8 mouse cellular contexts compared by ENCODE assay signal in the genomic region with DNA sequence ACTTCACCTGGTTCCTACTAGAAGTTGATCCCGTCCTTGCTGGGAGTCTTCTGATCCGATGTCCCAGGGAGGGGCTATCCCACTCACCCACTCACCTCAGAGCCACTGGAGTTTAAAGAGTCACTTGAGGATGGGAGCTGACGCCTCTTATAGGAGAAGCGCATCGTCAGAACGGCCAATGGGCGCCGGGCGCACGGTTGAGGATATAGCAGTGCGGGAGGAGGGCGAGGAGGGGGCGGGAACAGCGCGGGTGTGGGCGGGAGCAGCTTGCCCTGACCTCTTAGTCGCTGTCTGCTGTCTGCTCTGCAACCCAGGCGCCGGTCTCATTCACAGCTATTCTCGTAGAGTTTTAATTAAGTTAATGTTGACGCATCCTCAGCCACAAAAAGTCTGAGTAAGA. TPM values are rescaled to one million over a fixed set of nuclear protein-coding genes. Genes with fewer than 3 reads are reported as not detected.
A peak's percentile ranks its signal among the peaks of the same experiment; 100 is the strongest.
DNase-seq lines count a peak whose midpoint lies in the region; ATAC-seq lines count a peak whose summit lies in the region.

No protein-coding gene starts in this region.

- H3K4me2 ChIP-seq in heart, embryonic 11.5 days, result peak overlapping the region; percentile 49

- no peak overlapping the region for H3K27ac ChIP-seq in heart, embryonic 11.5 days (ENCODE audit: low read depth, low read length)

- H3K9me3 ChIP-seq in heart, embryonic 11.5 days (replicated peaks; ENCODE audit: control insufficient read depth, low read length), result no peaks in the 10 kb centered on the region

- ATAC-seq in heart, embryonic 11.5 days (replicated peaks; ENCODE audit: insufficient number of reproducible peaks, low FRiP score, low TSS enrichment), result no peak
- ATAC-seq in hematopoietic stem cell, adult 5-6 weeks (replicated peaks in 1 of 2; ENCODE audit: insufficient read depth in 1 of 2, low FRiP score in 2 of 2, low TSS enrichment in 1 of 2, low read depth in 1 of 2, poor library complexity in 2 of 2, severe bottlenecking in 2 of 2), result peak; percentile 46 to 66; a peak in 3 of 4 replicates
- ATAC-seq in megakaryocyte progenitor cell, adult 5-6 weeks (replicated peaks; ENCODE audit: poor library complexity), result peak; percentile 60; the same call in 1 of the 2 replicates
- no peak for ATAC-seq in erythroblast, adult 5-6 weeks (replicated peaks; ENCODE audit: low FRiP score, poor library complexity, severe bottlenecking)
- no peak for ATAC-seq in erythroid progenitor cell, adult 5-6 weeks (replicated peaks; ENCODE audit: low FRiP score, poor library complexity, severe bottlenecking)

- H3K27me3 ChIP-seq in heart, embryonic 11.5 days (ENCODE audit: control insufficient read depth, insufficient read depth, low read length), result peaks cover 32% of the 10 kb centered on the region

- WGBS in heart, embryonic 11.5 days (ENCODE audit: insufficient replicate concordance), result 2% methylated on average over 21 of the region's 21 CpGs

- H3K4me1 ChIP-seq in heart, embryonic 11.5 days (ENCODE audit: control insufficient read depth, insufficient read depth, low read length), result peaks cover 2% of the 10 kb centered on the region; the same call in 1 of the 2 replicates

- DNase-seq in heart, adult 18-20 months, result no peak
- peak; percentile 60 for DNase-seq in Muller cell, postnatal 12 days (ENCODE audit: inconsistent ontology term)
- no peak for DNase-seq in right cerebral cortex, postnatal 10 days (ENCODE audit: low spot score in 2 of 2)

- no peaks in the 10 kb centered on the region for H3K36me3 ChIP-seq in heart, embryonic 11.5 days (ENCODE audit: control insufficient read depth, insufficient read depth, low read length)

- H3K9ac ChIP-seq in heart, embryonic 11.5 days (ENCODE audit: low read depth, low read length), result no peak overlapping the region

- H3K4me3 ChIP-seq in heart, embryonic 11.5 days (ENCODE audit: low read depth, low read length), result peak overlapping the region; percentile 21

RNA-seq across cellular contexts. Expression of a gene that starts 5.1 kb away (rescaled TPM):
- polyA plus RNA-seq in heart, embryonic 11.5 days (2014; fragmentation: Nextera tagmentation; extraction: Ambion mirVana), result not detected in 2 replicates
- not detected for total RNA-seq in heart, adult 18-20 months (2021)
- total RNA-seq in hematopoietic stem cell, adult 5-6 weeks (2017), result not detected in 2 replicates
- not detected in 2 replicates for total RNA-seq in megakaryocyte progenitor cell, adult 5-6 weeks (2015)
- total RNA-seq in megakaryocyte progenitor cell, adult 5-6 weeks (2017), result not detected in 2 replicates
- total RNA-seq in erythroblast, adult 5-6 weeks (2015; ENCODE audit: low replicate concordance), result not detected in 2 replicates
- total RNA-seq in erythroblast, adult 5-6 weeks (2017; ENCODE audit: low replicate concordance), result not detected in 2 replicates
- total RNA-seq in erythroid progenitor cell, adult 5-6 weeks (2015; ENCODE audit: low replicate concordance), result not detected in 2 replicates
- total RNA-seq in erythroid progenitor cell, adult 5-6 weeks (2017; ENCODE audit: low replicate concordance), result not detected in 2 replicates

RNA-seq across cellular contexts. Expression of a gene that starts 27.6 kb away (rescaled TPM):
- polyA plus RNA-seq in heart, embryonic 11.5 days (2014; fragmentation: Nextera tagmentation; extraction: Ambion mirVana), result 10.7 and 11.6 TPM in 2 replicates
- total RNA-seq in heart, adult 18-20 months (2021), result 1 to 10 TPM; 3.8 to 5.9 TPM
- 6.6 and 13.7 TPM in 2 replicates for total RNA-seq in hematopoietic stem cell, adult 5-6 weeks (2017)
- 4.0 and 6.6 TPM in 2 replicates for total RNA-seq in megakaryocyte progenitor cell, adult 5-6 weeks (2015)
- total RNA-seq in megakaryocyte progenitor cell, adult 5-6 weeks (2017), result 8.1 and 10.8 TPM in 2 replicates
- not detected in 2 replicates for total RNA-seq in erythroblast, adult 5-6 weeks (2015; ENCODE audit: low replicate concordance)
- 0.43 TPM in 1 of 2 replicates, not detected in the other for total RNA-seq in erythroblast, adult 5-6 weeks (2017; ENCODE audit: low replicate concordance)
- 4.6 TPM in 1 of 2 replicates, not detected in the other for total RNA-seq in erythroid progenitor cell, adult 5-6 weeks (2015; ENCODE audit: low replicate concordance)
- total RNA-seq in erythroid progenitor cell, adult 5-6 weeks (2017; ENCODE audit: low replicate concordance), result 0.23 and 0.26 TPM in 2 replicates

RNA-seq across cellular contexts. Expression of a gene that starts 43.2 kb away (rescaled TPM):
- polyA plus RNA-seq in heart, embryonic 11.5 days (2014; fragmentation: Nextera tagmentation; extraction: Ambion mirVana), result 17.8 and 18.9 TPM in 2 replicates
- 1 to 10 TPM; 3.5 to 5.3 TPM for total RNA-seq in heart, adult 18-20 months (2021)
- total RNA-seq in hematopoietic stem cell, adult 5-6 weeks (2017), result 15.9 and 21.5 TPM in 2 replicates
- total RNA-seq in megakaryocyte progenitor cell, adult 5-6 weeks (2015), result 17.5 and 20.7 TPM in 2 replicates
- total RNA-seq in megakaryocyte progenitor cell, adult 5-6 weeks (2017), result 15.5 and 18.7 TPM in 2 replicates
- total RNA-seq in erythroblast, adult 5-6 weeks (2015; ENCODE audit: low replicate concordance), result 0.38 and 4.2 TPM in 2 replicates
- 3.3 and 3.9 TPM in 2 replicates for total RNA-seq in erythroblast, adult 5-6 weeks (2017; ENCODE audit: low replicate concordance)
- total RNA-seq in erythroid progenitor cell, adult 5-6 weeks (2015; ENCODE audit: low replicate concordance), result 7.1 and 7.9 TPM in 2 replicates
- 4.4 and 9.9 TPM in 2 replicates for total RNA-seq in erythroid progenitor cell, adult 5-6 weeks (2017; ENCODE audit: low replicate concordance)

RNA-seq across cellular contexts. Expression of a gene that starts 48.2 kb away (rescaled TPM):
- polyA plus RNA-seq in heart, embryonic 11.5 days (2014; fragmentation: Nextera tagmentation; extraction: Ambion mirVana), result not detected in 2 replicates
- total RNA-seq in heart, adult 18-20 months (2021), result 1 to 10 TPM; 1.4 to 1.7 TPM
- not detected in 2 replicates for total RNA-seq in hematopoietic stem cell, adult 5-6 weeks (2017)
- 1.9 TPM in 1 of 2 replicates, not detected in the other for total RNA-seq in megakaryocyte progenitor cell, adult 5-6 weeks (2015)
- total RNA-seq in megakaryocyte progenitor cell, adult 5-6 weeks (2017), result 2.0 TPM in 1 of 2 replicates, not detected in the other
- total RNA-seq in erythroblast, adult 5-6 weeks (2015; ENCODE audit: low replicate concordance), result 9.6 TPM in 1 of 2 replicates, not detected in the other
- not detected in 2 replicates for total RNA-seq in erythroblast, adult 5-6 weeks (2017; ENCODE audit: low replicate concordance)
- total RNA-seq in erythroid progenitor cell, adult 5-6 weeks (2015; ENCODE audit: low replicate concordance), result not detected in 2 replicates
- total RNA-seq in erythroid progenitor cell, adult 5-6 weeks (2017; ENCODE audit: low replicate concordance), result not detected in 2 replicates

Comparison
In these comparisons a context has a peak if more than half of its experiments do, and no peak if none do; other contexts are left out.
1. ATAC-seq: peak in hematopoietic stem cell, adult 5-6 weeks (2 of 2) and megakaryocyte progenitor cell, adult 5-6 weeks (single experiment); none in heart, embryonic 11.5 days (single experiment), erythroblast, adult 5-6 weeks (single experiment) and erythroid progenitor cell, adult 5-6 weeks (single experiment).